Mouse (Mus musculus) thymus, postnatal 10 days (tissue): ENCODE data around the gene Piwil4.
A peak's percentile ranks its signal among the peaks of the same experiment; 100 is the strongest.

Source experiments
- DNase-seq, 2 experiments: peaks; one replicate each; pipeline ENCODE4 v3.0.0; 2021; ENCODE audit warnings: low spot score in 2 of 2

Piwil4 gene

DNA sequence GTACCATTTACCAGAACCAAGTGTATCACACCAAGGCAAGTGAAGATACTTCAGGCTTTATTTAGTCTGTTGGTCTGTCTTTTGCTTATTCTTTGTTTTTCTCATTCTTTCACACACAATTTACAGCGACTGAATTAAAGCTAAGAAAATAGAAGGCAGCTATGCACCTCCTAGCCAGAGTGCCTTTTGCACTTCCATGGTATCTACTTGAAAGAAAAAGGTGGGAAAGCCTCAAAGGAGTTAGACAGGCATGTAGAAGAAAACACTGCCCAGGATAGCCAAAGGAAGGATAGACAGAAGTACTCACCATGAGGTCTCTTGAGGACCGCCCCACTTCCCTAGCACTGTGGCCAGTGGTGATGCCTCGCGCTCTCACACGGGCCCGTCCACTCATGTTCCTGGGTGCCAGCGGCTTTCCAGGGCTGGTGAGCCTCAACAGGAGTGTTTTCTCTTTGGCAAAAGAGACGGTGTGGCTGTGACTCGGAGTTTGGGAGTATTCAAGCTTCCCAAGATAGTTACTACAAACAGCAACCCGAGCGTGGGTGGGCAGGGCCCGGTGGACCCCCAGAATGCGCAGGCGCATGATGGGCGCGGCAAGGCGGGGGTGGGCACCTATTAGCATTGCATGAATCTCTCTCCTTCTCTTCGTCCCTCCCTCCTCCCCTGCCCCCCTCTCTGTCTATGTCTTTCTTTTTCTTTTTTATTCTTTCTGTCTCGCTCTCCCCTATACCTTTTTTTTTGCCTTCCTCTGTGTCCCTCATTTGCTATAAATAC, at the start of gene Piwil4:
Gene Piwil4, minus strand, starts transcription at position 583 of the 774 bp plus-strand sequence.
- no peak for DNase-seq

DNA sequence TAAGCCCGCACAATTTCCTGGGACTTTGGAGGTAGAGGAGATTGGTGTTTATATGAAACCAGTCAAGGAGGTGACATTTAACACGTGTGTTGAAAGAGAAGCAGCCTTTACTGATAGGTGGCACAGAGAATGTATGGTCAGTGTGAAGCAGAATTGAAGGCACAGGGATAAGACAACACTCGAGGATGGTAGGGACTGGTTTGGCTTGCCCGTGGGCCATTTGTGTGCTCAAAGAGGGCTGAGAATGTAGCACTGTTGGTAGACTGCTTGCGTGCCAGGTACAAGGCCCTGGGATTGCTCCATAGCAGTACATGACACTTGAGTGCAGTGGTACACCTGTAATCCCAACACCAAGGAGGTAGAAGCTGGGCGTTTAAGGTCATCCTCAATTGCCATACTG, 46.8 kb upstream of the Piwil4 start:
- no peak for DNase-seq

DNA sequence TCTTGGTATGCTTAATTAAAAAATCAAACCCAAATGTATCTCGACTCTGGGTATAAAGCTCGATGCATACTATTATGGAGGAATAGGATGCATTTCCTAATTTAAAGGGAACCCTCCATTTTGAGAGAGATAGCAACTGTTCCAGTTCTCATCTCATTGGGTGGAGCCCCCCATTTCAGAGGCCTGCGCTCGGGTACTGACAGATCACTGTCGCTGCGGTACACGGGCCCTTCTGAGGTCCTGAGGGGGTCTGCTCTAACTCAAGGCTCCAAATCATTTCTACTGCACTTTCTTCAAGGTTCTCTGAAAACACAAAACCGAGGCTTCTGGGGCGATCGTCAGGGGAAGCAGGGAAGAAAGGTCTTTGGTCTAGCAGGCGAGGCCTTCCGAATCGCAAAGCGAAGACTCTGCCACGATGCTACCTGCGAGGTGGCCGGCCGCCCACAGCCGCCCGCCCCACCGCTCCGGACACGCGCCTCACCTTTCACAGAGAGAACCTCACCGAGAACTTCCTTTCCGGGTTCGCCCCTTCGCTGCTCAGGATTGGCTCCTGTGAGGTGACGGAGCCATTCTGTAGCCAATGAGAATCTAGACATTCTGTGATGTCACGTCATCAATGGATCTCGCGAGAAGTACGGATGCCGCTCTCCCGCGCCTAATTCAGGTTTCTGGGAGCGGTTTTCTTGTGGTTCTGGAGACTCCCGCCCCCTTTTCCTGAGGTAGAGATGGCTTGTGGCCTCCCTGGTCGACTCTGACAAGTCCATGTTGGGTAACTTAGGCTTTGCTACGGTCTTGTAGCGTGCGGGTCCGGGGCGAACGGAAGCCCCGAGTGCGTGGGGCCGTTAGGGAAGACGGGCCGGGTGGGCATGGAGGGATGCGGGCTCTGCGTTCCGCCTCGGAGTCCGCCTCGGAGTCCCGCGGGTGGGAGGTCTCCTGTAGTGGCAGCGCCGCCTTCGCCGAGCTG, 43.8 kb upstream of the Piwil4 start, which contains the start of the genes Mre11a and Ankrd49:
Gene Mre11a, plus strand, starts transcription at position 616 of the 964 bp plus-strand sequence.
Gene Ankrd49, minus strand, starts transcription at position 818 of the 964 bp plus-strand sequence.
- DNase-seq: peak; percentile 87 to 90

DNA sequence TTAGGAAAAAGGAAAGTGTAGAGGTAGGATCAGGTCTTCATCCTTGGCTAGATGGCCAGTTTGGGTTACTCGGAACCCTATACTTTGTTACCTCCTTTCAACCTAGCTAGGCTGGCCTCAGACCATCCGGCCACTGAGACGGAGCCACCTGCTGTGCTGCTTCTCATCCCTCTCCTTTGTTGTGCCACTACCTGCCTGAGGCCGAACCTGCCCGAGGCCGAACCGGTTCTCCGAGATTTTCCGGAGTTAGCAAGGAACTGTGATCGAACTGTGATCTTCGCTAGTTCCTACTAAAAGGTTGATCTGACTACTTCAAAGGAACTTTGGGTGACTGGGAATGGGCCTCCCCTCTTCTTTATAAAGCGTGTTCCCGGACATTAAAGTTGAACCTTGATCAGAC, 37.8 kb upstream of the Piwil4 start:
- DNase-seq: no peak

GRCm38 (mm10) chr9:14773813-14774212, 33.3 kb upstream of the Piwil4 start:
- DNase-seq: no peak

- no peak for DNase-seq
Measured at GRCm38 (mm10) chr9:14772074-14772473, 31.5 kb upstream of the Piwil4 start.

GRCm38 (mm10) chr9:14770803-14771471, 30.4 kb upstream of the Piwil4 start, which contains the start of gene 1700012B09Rik:
TSS of gene 1700012B09Rik (minus strand) at chr9:14771030.
- no peak for DNase-seq

DNA sequence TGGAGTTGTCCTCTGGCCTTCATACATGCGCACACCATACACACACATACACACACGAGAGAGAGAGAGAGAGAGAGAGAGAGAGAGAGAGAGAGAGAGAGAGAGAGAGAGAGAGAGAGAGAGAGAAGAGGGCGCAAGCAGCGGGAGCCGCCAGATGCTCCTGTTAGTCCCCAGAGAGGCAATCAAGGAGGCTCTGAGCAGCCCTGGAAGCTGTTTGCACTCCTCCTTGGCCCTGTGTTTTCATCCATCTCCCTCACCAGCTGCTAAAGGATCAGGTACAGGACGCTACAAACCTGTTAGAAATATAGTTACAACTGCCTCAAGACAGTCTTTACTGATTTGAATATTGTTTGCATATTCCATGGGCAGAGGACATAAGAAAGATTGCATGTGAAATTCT, 29.3 kb upstream of the Piwil4 start:
- DNase-seq: no peak

DNA sequence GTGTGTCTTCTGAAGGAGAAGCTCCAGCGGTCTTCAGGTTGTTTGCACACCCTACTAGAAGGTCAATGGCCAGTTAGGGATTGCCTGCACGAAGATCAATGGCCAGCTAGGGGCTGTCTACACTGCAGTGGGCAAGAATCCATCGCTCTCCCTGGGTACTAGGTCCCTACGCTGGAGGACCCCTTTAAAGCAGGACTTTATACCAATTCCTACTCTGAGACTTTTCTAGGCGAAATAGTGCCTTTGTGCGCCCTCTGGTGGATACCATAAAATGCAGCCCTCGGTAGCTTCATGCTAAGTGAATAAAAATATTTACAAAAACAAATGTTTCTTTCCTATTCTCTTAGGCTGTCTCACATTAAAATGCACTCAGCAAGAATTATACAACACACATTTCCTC, 24.2 kb upstream of the Piwil4 start:
- DNase-seq: peak in 1 of 2 experiments; percentile 48

- DNase-seq: no peak
Measured at GRCm38 (mm10) chr9:14759261-14759660, 18.7 kb upstream of the Piwil4 start.

DNA sequence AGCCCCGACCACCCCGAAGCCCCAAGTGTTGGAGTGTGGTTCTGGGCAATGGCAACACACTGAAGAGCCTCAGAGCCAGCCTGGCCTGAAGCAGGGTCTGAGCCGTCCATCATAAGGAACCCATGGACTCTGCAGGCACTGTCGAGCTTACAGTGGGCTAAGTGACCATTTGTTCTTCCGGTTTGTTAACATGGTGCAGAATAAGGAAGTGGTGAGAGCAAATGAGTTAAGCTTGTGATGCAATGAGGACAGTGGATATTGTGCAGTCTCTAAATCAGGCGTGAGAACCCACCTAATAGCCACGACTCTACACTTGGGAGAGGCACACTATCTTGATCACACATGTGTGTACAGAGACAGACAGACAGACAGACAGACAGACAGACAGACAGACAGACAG, 18.1 kb upstream of the Piwil4 start:
- no peak for DNase-seq

GRCm38 (mm10) chr9:14754469-14754868, 13.9 kb upstream of the Piwil4 start:
- no peak for DNase-seq

GRCm38 (mm10) chr9:14753947-14754346, 13.4 kb upstream of the Piwil4 start:
- DNase-seq: no peak

GRCm38 (mm10) chr9:14752001-14752522, 11.5 kb upstream of the Piwil4 start, which contains the start of gene Fut4:
TSS of gene Fut4 (minus strand) at chr9:14752393.
- DNase-seq: peak; percentile 21 to 40

- DNase-seq: peak in 1 of 2 experiments; percentile 41
Measured at GRCm38 (mm10) chr9:14751503-14752000, 11.0 kb upstream of the Piwil4 start.

DNA sequence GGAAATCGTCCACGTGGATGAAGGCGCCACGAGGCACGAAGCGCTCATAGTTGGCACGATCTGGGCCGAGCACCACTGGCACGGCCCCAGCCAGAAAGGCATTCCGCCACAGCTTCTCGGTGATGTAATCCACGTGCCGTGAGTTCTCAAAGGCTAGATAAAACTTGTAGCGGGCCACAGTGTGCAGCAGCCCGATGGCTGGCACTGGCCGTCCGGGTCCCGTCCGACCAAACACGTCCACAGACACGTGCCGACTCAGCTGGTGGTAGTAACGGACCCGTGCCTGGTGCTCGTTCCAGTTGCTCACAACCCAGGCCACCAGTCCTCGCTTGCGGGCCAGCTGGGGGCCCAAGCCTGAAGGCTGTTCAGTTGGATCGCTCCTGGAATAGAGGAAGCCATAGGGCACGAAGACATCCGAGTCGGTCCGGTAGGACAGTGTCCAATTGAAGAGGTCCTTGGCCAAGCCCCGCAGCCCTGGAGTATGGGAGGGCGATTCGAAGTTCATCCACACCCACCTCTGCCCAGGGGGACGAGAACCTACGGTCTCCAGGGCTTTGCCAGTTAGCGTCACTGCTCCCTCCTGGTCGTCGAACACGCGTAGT, 10.5 kb upstream of the Piwil4 start:
- no peak for DNase-seq

DNA sequence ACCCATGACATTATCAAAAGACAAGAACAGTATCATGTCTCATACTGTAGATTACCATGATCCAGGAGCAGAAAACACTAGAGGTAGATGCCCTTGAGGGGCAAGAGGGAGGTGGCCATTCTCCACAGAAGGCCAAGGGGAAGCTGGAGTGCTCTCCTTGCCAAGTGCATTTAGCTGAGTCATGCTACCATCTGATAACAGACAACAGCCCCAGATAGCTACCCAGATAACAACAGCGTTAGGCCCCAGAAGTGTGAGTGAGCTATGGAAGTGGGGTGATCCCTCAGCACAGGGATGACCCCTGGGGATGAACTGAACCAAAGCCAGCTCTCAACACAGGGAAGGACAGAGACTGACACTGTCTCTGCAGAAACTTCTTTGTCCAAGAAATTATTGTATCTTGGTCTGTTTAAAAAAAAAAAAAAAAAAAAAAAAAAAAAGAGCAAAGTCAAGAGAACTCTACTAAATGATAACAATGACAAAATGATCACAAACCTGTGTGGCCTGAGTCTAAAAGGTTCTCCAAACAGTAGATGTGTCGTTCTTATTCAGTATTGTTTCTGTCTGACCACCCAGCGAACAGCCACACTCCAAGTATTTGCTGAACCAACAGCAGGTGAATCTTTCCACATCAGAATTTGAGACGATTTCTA, 909 bp downstream of the Piwil4 start:
- DNase-seq: no peak

DNA sequence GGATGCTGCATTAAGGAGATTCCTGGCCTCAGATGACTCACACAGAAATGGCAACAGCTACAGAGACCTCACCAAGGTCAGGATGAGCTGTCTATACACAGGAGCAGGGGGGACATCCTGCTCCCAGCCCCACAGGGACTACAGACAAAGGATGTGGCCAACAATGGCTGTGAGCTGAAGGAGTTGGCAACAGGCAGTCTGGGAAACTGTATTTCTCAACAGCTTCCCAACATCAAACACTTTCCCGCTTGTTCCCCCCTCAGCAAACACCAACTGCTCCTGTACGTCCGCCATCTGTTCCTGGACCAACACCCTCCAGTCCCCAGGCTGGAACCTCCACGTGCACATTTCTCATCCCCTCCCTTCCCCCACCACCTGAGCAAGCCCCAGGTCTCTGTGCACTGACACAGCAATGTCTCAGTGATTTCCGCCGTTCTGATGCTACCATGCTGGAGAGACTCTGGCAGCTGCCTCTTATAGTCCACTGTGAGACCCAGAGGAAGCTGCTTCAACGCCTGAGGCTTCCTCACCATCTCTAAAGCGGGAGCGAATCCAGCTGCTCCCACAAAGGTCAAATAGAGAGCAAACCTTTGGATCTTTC, 9.5 kb downstream of the Piwil4 start:
- DNase-seq: peak in 1 of 2 experiments; percentile 15

GRCm38 (mm10) chr9:14728365-14728764, 12.2 kb downstream of the Piwil4 start:
- no peak for DNase-seq

- DNase-seq: no peak
Measured at GRCm38 (mm10) chr9:14726629-14727028, 13.9 kb downstream of the Piwil4 start.
